Mouse (Mus musculus) cortical plate, adult 2 months (tissue): ENCODE measurements around the gene Tead1.

Source experiments
- CTCF ChIP-seq: fragments of 200-500 bp; IDR thresholded peaks from 2 replicates; pipeline ENCODE4 v1.5.1; 2011; ENCODE audit warnings: mild to moderate bottlenecking, control low read depth, low read length; ENCODE audit not compliant: insufficient read depth; ENCODE audit errors: extremely low read depth
- POLR2A ChIP-seq: fragments of 200-500 bp; IDR thresholded peaks from 2 replicates; pipeline ENCODE4 v1.6.1; 2011; ENCODE audit warnings: mild to moderate bottlenecking, low read length, control low read depth; ENCODE audit not compliant: insufficient read depth; ENCODE audit errors: extremely low read depth

GRCm38 (mm10) chr7:112943056-112943455 is 263.9 kb downstream of the Tead1 start:
- TF ChIP-seq CTCF (no peak), POLR2A (no peak)
